Mouse (Mus musculus): Measurements from ENCODE around the gene Tmem109.

- TF ChIP-seq CTCF (IDR thresholded peaks at IDR 0.05) (no peak), POLR2A (IDR thresholded peaks at IDR 0.05; ENCODE audit: insufficient read depth, low read depth, low read length) (0 out of 2 replicates have a peak, but pooled peaks have one; percentile 14), EP300 (IDR thresholded peaks at IDR 0.05; ENCODE audit: insufficient read depth, low read depth, low read length) (no peak)
Observed at GRCm38 (mm10) chr19:10896849-10897248, 15.0 kb upstream of the Tmem109 start.
